Mouse (Mus musculus): ENCODE data around the gene Pcdh18. TPM values are rescaled to one million over a fixed set of nuclear protein-coding genes. Genes with fewer than 3 reads are reported as not detected.

Gene Pcdh18
- total RNA-seq (2021), result 1 to 10 TPM; 6.1 to 7.4 TPM

DNA sequence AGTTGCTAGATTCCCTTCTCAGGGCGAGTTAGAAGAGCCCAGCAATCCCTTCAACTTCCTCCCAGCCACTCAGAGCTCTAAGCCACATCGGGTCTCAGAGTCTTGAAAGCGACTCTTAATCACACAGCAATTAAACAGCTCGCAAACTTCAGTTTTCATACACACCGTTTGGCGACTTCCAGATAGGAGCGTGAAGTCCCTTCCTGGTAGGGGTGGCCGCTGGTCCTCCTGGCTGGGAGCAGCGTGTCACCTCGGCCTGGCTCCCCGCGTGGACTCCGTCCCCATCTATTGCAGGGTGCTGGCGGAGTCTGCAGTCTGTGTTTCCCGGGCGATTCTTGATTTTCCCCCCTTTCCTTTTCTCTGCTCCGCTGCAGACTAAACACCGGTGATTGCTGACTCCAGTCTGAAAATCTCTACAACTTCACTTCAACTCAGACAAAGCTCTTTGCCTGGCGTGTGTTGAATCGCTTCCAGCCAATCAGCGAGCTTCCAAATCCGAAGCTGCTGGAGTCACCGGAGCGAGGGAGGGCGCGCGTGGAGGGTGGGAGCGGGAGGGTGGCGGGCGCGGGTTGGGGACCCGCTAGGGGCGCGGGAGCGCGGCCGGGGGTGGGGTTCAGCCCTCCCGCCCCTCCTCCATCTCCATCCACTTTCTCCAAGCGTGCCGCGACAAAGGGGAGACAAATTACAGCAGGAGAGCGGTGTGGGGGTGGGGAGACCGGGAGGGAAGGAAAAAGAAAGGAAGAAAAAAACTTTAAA is at the start of gene Pcdh18:
Gene Pcdh18, minus strand, starts transcription at position 456 of the 756 bp plus-strand sequence.
- peak; percentile 67 for DNase-seq (ENCODE audit: low spot score)
- intact Hi-C loops (cut with DNase I), result loop anchor here (2.0 to 10.0 kb wide), 5 partner anchors 112 to 320 kb away; no protein-coding TSS in a partner anchor

DNA sequence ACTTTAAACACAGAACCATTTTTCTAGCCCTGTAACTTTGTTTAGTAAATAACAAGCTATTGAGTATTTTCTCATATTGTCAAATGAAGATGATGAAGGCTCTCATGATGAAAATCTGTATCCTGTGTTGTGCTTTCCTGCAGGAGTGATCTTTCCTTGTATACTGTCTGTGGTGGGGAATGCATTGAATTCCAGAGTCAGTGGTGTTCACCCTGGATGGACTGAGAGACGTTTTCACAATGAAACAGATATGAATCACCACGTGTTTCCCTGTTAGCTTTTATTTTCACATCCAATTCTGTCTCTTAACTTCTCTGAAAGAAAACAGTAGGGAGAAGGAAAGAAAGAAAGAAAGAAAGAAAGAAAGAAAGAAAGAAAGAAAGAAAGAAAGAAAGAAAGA is 49.7 kb upstream of the Pcdh18 start:
- intact Hi-C loops (cut with DNase I), result no loop called here
- DNase-seq (ENCODE audit: low spot score), result no peak

DNA sequence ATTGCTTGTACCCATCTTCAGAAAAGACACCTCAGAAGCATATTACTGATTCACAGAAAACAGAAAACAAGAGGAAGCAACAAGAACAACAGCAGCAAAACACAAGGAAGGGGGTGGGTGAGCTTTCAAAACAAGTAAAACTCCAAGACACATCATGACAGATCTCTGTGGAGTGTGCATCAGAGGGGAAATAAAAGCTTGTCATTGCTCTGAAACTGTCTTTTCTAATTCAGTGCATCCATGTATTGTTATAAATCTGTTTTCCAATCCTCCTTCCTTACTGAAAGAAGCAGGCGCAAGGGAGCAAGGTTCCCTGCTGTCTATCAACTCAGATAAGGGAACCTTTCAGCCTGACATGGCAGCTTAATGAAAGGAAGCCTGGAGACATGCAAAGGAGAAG is 48.4 kb upstream of the Pcdh18 start:
- DNase-seq (ENCODE audit: low spot score), result no peak
- intact Hi-C loops (cut with DNase I), result no loop called here

DNA sequence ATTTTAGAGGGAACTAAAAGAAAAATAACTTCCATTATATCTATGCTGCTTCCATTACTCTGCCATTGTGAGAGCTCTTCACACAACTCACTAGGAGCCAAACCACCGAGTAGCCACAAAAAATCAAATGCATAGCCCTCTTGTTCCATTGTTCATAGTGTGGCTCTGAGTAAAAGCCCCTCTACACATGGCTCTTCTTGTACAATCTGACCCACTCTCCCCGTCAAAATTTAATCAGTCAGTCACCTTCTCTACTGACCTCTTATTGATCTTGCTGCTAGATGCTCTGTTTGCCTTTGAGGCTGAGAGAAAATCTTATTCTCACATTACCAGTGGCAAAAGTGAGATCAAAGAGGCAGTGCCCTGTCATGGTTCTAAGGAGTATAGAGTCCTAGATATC is 31.2 kb upstream of the Pcdh18 start:
- no peak for DNase-seq (ENCODE audit: low spot score)
- intact Hi-C loops (cut with DNase I), result no loop called here

DNA sequence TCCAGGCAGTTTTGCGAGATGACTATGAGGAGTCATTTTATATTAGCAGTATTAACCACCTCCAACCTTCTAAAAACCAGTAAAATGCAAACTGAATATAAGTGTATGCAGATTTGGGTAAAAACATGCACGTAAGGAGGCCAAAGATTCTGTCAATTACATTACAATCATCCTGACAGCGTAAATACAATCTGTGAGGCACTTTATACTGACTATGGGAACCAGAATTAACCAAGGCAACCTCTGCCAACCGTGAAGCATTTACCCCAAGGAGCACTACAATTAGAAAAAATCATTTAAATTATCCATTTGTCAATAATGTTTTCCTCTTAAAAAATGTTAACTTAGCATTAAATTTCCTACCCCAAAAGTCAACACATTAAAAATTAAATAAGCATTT is 30.6 kb upstream of the Pcdh18 start:
- no peak for DNase-seq (ENCODE audit: low spot score)
- intact Hi-C loops (cut with DNase I), result no loop called here

DNA sequence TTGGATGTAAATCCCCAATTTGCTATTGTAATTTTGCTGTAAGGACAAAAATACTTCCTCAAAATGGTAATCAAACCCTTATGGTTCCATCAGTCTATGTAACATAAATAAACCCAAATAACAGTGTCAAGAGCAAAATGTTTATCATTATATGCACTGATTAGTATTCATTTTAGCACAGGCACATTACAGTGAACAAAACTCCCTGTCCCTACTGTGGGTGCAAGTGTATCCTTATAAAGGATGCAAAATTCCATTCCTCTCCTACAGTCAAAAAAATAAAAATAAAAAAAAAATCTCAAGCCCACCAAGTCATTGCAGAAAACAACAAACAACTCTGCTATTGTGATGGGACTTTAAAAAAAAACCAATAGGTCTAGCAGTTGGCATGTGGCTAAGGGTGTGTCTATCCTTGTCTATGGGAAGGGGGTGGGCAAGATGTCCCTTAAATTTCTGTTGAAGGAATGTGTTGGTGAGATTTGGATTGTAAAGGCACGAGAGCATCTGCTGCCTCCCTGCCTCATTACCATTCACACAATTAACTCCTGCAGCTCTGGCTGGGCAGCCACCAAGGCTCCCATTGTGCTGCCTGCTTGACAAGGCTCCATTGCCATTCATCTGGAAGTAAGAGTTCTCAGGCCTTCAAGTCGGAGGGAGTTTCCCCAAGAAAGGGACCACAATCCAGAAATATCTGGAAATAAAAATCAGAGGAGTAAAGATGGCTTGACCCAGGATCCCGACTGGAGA is 12.0 kb upstream of the Pcdh18 start:
- no peak for DNase-seq (ENCODE audit: low spot score)
- intact Hi-C loops (cut with DNase I), result no loop called here

DNA sequence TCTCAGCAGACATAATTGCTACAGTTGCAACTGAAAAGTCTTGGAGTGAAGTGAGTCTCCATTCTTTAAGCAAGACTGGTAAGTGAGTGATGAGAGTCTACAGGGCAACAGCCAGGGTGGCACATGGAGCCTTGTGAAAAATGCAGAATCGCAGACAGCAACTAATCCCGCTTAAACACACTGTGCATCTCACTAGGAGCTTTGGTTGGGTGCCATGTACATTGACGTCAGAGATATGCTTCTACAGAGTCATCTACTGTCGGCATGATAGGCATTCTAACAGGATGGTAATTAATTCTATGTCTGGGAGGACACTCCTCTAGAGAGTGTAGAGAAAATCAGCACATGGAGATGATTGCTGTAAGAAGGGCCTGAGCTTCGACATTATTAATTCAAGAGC is 5.6 kb upstream of the Pcdh18 start:
- intact Hi-C loops (cut with DNase I), result no loop called here
- no peak for DNase-seq (ENCODE audit: low spot score)

DNA sequence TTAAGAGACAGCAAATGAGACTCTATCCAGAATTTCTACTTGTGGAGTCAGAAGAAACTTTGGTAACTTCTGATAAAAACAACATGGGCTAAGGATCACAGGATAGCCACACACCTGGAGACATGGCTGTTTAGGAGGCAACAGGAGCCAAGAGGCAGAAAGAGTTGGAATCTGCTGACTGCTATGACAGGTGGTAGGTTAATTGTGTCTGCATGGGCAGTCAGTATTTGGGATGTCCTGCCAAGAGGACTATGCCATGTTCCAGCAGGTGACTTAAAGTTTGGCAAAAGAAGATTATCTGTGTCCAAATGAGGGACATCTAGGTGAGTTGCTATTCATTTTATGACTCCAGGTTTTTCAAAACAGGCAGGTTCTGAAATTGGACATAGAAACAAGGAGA is 4.8 kb upstream of the Pcdh18 start:
- DNase-seq (ENCODE audit: low spot score), result no peak
- intact Hi-C loops (cut with DNase I), result no loop called here

DNA sequence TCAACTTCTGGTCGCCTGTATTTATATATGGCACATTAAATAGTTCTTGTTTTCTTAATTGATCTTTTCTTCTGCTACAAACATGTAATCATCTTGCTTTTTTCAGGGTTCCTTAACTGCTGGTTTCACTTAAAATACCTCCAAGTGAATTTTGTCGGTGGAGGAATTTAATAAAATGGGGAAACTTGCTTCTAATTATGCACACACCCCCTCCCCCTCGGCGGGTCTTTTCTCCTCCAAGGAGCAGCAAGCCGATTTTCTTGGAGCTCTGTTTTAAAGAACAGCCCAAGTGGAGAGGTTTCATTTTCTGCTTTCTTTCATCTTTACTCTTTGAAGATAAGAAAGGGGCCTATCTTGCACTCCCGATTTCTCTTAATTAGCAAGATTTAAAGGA is 498 bp upstream of the Pcdh18 start:
- DNase-seq (ENCODE audit: low spot score), result no peak
- intact Hi-C loops (cut with DNase I), result loop anchor here (2.0 to 10.0 kb wide), 5 partner anchors 113 to 320 kb away; no protein-coding TSS in a partner anchor

DNA sequence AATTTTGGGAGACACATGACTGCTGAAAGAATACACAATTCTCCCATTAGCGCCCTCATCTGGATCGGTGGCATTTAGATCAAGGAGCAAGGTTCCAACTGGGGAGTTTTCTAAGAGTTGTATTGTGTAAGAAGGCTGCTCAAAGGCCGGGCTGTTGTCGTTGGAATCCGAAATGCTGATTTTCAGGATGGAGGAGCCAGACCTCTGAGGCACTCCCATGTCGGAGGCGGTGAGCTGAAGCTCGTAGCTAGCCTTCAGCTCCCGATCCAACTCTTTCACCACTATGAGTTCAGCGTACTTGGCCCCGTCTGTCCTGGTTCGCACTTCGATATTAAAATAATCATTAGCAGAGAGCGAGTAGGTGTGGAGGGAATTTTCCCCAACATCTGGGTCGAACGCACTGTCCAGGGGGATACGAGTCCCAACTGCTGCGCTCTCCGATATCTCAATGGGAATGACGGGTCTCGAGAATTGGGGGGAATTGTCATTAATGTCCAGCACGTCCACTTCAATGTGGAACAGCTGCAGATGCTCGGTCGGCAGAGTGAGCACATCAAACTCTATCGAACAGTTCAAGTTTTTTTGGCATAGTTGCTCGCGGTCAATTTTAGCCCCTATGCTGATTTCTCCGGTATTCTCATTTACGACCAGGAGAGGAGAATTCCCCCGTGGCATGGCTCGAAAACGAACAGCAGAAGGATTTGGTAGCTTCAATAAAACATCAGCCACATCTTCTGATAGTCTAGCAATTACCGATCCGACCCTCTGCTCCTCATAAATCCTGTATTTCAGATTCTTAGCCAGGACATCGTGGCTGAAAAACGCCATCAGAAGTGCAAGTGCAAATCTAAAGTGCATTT is 909 bp downstream of the Pcdh18 start:
- DNase-seq (ENCODE audit: low spot score), result peak; percentile 52
- intact Hi-C loops (cut with DNase I), result loop anchor here (2.0 to 10.0 kb wide), 5 partner anchors 111 to 321 kb away; no protein-coding TSS in a partner anchor

DNA sequence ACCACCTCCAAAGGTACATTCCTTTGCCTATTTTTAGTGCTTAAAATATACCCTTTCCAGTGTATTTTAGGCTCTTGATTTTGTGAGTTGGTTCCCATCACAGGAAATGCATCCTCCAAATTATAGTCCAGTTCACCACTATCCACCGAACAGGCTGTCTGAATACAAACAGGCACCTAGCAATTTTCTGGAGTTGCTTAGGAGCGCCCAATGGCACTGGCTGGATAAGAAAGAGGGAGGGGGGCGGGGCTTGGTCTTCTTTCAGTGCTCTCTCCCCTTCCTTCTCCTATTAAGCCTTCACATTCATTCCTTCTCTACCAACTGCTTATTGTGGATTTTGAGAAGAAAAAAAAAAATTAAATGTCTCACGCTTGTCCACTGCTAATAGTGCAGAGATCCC is 4.4 kb downstream of the Pcdh18 start:
- intact Hi-C loops (cut with DNase I), result loop anchor here (10.0 kb wide), 3 partner anchors 108 to 248 kb away; no protein-coding TSS in a partner anchor
- no peak for DNase-seq (ENCODE audit: low spot score)

DNA sequence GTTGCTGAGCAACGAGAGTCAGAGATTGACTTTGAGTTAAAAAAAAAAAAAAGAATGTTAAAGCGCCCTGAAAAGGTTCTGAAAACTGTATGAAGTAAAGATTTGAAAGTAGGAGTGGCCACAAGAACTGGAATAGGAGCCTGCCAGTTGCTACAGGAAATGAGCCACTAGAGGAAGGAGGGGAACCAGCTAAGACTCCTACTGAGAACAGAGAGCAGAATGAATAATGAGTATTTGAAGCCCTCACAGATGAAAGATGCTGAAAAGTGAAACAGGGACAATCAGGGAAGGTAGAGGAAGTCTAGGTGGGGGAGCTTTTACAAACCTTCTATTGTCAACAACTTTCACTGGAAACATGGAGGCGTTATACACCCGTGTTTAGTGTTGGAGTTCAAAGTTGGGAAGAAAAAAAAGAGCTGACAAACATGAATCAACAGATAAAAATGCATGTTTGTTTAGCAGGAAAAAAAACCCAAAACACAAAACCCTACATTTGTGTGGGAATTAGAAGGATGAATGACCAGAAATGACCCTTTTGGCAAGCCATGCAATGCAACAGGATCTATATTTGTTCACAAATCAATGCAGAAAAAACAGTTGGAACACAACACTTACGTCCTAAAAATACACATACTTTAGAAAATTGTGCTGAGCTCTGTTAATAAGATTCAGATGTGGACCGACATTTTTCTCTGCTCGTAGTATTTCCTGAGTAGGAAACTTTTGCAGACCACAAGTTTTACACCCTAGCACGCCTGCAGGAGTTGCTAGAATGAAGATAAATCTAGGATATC is 7.4 kb downstream of the Pcdh18 start:
- intact Hi-C loops (cut with DNase I), result loop anchor here (10.0 kb wide), 3 partner anchors 105 to 245 kb away; no protein-coding TSS in a partner anchor
- no peak for DNase-seq (ENCODE audit: low spot score)

DNA sequence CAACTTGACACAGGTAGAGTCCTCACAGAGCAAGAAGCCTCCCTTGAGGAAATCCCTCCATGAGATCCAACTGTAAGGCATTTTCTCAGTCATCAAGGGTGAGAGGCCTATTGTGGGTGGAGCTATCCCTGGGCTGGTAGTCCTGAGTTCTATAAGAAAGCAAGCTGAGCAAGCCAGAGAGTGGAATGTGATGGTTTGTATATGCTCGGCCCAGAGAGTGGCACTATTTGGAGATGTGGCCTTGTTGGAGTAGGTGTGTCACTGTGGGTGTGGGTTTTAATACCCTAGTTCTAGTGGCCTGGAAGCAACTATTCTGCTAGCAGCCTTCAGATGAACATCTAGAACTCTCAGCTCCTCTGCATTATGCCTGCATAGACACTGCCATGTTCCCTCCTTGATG is 9.1 kb downstream of the Pcdh18 start:
- intact Hi-C loops (cut with DNase I), result no loop called here
- DNase-seq (ENCODE audit: low spot score), result no peak

DNA sequence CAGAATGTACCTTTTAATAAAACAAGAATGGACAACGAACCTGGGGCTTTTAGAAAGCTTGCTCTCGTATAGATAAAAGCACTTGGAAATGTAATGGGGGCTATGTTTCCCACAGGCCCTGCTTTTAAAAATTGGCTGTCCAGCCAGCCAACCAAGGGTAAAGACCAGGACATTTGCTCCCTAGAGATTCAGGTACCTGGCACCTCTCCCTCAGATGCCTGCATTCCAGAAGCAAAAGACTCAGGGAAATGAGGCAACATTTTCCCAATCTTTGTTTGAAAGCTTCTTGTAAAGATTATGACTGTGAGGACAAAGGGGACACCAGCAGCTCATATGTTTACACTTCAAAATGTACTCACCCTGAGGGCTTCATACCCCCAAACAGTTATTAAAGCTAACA is 18.1 kb downstream of the Pcdh18 start:
- intact Hi-C loops (cut with DNase I), result no loop called here
- no peak for DNase-seq (ENCODE audit: low spot score)

DNA sequence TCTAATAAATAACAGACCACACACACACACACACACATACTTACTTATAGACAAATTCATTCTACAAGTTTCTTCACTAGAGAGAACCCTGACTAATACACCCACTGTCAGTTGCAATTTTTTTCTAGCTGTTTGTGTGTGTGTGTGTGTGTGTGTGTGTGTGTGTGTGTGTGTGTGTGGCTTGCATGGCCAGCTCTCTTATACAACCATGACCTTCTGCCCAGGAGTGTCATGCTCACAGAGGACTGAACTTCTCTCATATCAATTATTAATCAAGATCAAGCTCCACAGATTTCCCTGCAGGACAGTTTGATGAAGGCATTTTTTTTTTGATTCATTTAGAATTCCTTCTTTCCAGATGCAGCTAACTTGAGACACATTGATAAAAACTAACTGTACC is 18.6 kb downstream of the Pcdh18 start:
- no peak for DNase-seq (ENCODE audit: low spot score)
- intact Hi-C loops (cut with DNase I), result no loop called here

DNA sequence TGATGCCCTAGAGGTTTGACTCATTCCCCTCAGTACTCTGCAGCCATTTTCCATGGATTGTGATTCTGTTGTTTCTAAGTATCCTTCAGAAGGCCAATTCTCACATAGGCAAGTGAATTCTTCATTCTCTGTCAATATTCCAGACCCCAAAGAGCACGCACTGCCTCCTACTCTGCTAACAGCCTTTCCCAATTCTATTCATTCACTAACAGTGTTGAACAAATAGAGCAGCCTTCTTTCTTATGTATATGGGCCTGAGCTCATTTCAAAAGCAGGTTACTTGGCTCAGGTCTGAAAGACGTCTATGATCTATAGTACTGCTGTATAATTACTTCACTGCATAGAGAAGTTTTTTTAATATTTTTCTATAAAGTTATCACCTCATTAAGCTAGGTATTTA is 50.6 kb downstream of the Pcdh18 start:
- intact Hi-C loops (cut with DNase I), result no loop called here
- DNase-seq (ENCODE audit: low spot score), result no peak

DNA sequence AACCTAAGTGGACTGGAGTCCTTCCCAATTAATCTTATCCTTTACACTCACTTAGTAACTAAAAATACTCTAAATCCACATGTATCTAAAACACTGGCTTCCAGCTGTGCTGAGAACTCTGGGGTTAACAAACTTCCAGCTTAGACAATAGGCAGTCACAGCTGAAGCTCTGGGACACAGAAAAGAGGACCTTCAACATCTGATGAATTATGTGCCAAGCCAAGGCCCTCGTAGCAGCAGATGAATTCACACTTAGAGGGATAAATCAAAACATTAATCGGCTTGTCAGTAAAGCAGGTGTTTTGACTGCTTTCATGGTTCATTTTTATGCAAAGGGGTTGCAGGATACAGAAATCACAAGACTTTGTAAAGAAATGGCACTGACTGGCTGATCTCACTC is 57.2 kb downstream of the Pcdh18 start:
- intact Hi-C loops (cut with DNase I), result no loop called here
- no peak for DNase-seq (ENCODE audit: low spot score)
